Mouse (Mus musculus): Measurements from ENCODE around the gene Dcdc2a. TPM values are rescaled to one million over a fixed set of nuclear protein-coding genes. Genes with fewer than 3 reads are reported as not detected.

Gene Dcdc2a
- polyA plus RNA-seq, 1 experiment, result 4.9 TPM

GRCm38 (mm10) chr13:25206950-25207349, 151.1 kb downstream of the Dcdc2a start:
- Histone ChIP-seq H3K4me3 (replicated peaks; ENCODE audit: insufficient read depth, low read depth, low read length) (no peak overlapping the region), H3K4me1 (ENCODE audit: control insufficient read depth, insufficient read depth, low read length) (no peaks in the 10 kb centered on the region), H3K27me3 (ENCODE audit: control insufficient read depth, insufficient read depth, low read length) (no peaks in the 10 kb centered on the region), H3K27ac (ENCODE audit: insufficient read depth, low read length) (no peak overlapping the region)
- WGBS, result 89% methylated on average over 5 of the region's 5 CpGs
- DNase-seq, result no peak
- TF ChIP-seq POLR2A (IDR thresholded peaks at IDR 0.05; ENCODE audit: borderline replicate concordance, insufficient read depth, low read length) (no peak), CTCF (IDR thresholded peaks at IDR 0.05; ENCODE audit: borderline replicate concordance, insufficient read depth, low read depth, low read length) (no peak)

GRCm38 (mm10) chr13:25218394-25218793, 162.6 kb downstream of the Dcdc2a start:
- Histone ChIP-seq H3K4me3 (replicated peaks; ENCODE audit: insufficient read depth, low read depth, low read length) (no peak overlapping the region), H3K27me3 (ENCODE audit: control insufficient read depth, insufficient read depth, low read length) (no peaks in the 10 kb centered on the region), H3K4me1 (ENCODE audit: control insufficient read depth, insufficient read depth, low read length) (no peaks in the 10 kb centered on the region), H3K27ac (ENCODE audit: insufficient read depth, low read length) (no peak overlapping the region)
- no peak for TF ChIP-seq CTCF (IDR thresholded peaks at IDR 0.05; ENCODE audit: borderline replicate concordance, insufficient read depth, low read depth, low read length)
- TF ChIP-seq POLR2A (IDR thresholded peaks at IDR 0.05; ENCODE audit: borderline replicate concordance, insufficient read depth, low read length), result no peak
- 87% methylated on average over 1 of the region's 1 CpGs for WGBS
- DNase-seq, result no peak

GRCm38 (mm10) chr13:25220186-25220787, 164.5 kb downstream of the Dcdc2a start:
- H3K4me1 ChIP-seq (ENCODE audit: control insufficient read depth, insufficient read depth, low read length), result no peaks in the 10 kb centered on the region
- H3K27ac ChIP-seq (ENCODE audit: insufficient read depth, low read length), result no peak overlapping the region
- 60% methylated on average over 5 of the region's 5 CpGs for WGBS
- no peak overlapping the region for H3K4me3 ChIP-seq (replicated peaks; ENCODE audit: insufficient read depth, low read depth, low read length)
- DNase-seq, result no peak
- no peaks in the 10 kb centered on the region for H3K27me3 ChIP-seq (ENCODE audit: control insufficient read depth, insufficient read depth, low read length)
- TF ChIP-seq POLR2A (IDR thresholded peaks at IDR 0.05; ENCODE audit: borderline replicate concordance, insufficient read depth, low read length) (no peak), CTCF (IDR thresholded peaks at IDR 0.05; ENCODE audit: borderline replicate concordance, insufficient read depth, low read depth, low read length) (no peak)

GRCm38 (mm10) chr13:25251893-25252292, 196.1 kb downstream of the Dcdc2a start:
- TF ChIP-seq POLR2A (IDR thresholded peaks at IDR 0.05; ENCODE audit: borderline replicate concordance, insufficient read depth, low read length) (no peak), CTCF (IDR thresholded peaks at IDR 0.05; ENCODE audit: borderline replicate concordance, insufficient read depth, low read depth, low read length) (no peak)
- Histone ChIP-seq H3K27me3 (ENCODE audit: control insufficient read depth, insufficient read depth, low read length) (no peaks in the 10 kb centered on the region), H3K27ac (ENCODE audit: insufficient read depth, low read length) (no peak overlapping the region), H3K4me1 (ENCODE audit: control insufficient read depth, insufficient read depth, low read length) (no peaks in the 10 kb centered on the region), H3K4me3 (replicated peaks; ENCODE audit: insufficient read depth, low read depth, low read length) (no peak overlapping the region)
- DNase-seq, result no peak
- 67% methylated on average over 1 of the region's 1 CpGs for WGBS

GRCm38 (mm10) chr13:25254478-25255263, 198.9 kb downstream of the Dcdc2a start:
- H3K4me1 ChIP-seq (ENCODE audit: control insufficient read depth, insufficient read depth, low read length), result no peaks in the 10 kb centered on the region
- H3K27me3 ChIP-seq (ENCODE audit: control insufficient read depth, insufficient read depth, low read length), result no peaks in the 10 kb centered on the region
- 85% methylated on average over 9 of the region's 9 CpGs for WGBS
- DNase-seq, result no peak
- H3K4me3 ChIP-seq (replicated peaks; ENCODE audit: insufficient read depth, low read depth, low read length), result no peak overlapping the region
- no peak for TF ChIP-seq POLR2A (IDR thresholded peaks at IDR 0.05; ENCODE audit: borderline replicate concordance, insufficient read depth, low read length)
- H3K27ac ChIP-seq (ENCODE audit: insufficient read depth, low read length), result no peak overlapping the region

GRCm38 (mm10) chr13:25257608-25258007, 201.8 kb downstream of the Dcdc2a start:
- no peaks in the 10 kb centered on the region for H3K27me3 ChIP-seq (ENCODE audit: control insufficient read depth, insufficient read depth, low read length)
- DNase-seq, result no peak
- WGBS, result 30% methylated on average over 6 of the region's 6 CpGs
- no peaks in the 10 kb centered on the region for H3K4me1 ChIP-seq (ENCODE audit: control insufficient read depth, insufficient read depth, low read length)
- no peak for TF ChIP-seq POLR2A (IDR thresholded peaks at IDR 0.05; ENCODE audit: borderline replicate concordance, insufficient read depth, low read length)
- no peak for TF ChIP-seq CTCF (IDR thresholded peaks at IDR 0.05; ENCODE audit: borderline replicate concordance, insufficient read depth, low read depth, low read length)
- H3K27ac ChIP-seq (ENCODE audit: insufficient read depth, low read length), result no peak overlapping the region
- no peak overlapping the region for H3K4me3 ChIP-seq (replicated peaks; ENCODE audit: insufficient read depth, low read depth, low read length)

Other genes with a start within 250 kb of the Dcdc2a start
- 150 and 152 TPM in 2 replicates for gene Acot13, start 224.5 kb upstream of the Dcdc2a start, polyA plus RNA-seq (2012; rRNA removed)
- gene Tdp2, start 224.3 kb upstream of the Dcdc2a start, polyA plus RNA-seq (2012; rRNA removed), result 43.4 and 46.3 TPM in 2 replicates
- 4.7 and 5.6 TPM in 2 replicates for gene D130043K22Rik, start 210.9 kb upstream of the Dcdc2a start, polyA plus RNA-seq (2012; rRNA removed)
- 42.6 and 43.6 TPM in 2 replicates for gene Aldh5a1, start 118.3 kb upstream of the Dcdc2a start, polyA plus RNA-seq (2012; rRNA removed)
- gene Gpld1, start 112.9 kb upstream of the Dcdc2a start, polyA plus RNA-seq (2012; rRNA removed), result 28.5 and 29.8 TPM in 2 replicates
- 49.0 and 57.1 TPM in 2 replicates for gene Mrs2, start 35.6 kb upstream of the Dcdc2a start, polyA plus RNA-seq (2012; rRNA removed)
- 103 and 124 TPM in 2 replicates for gene Nrsn1, start 214.5 kb downstream of the Dcdc2a start, polyA plus RNA-seq (2012; rRNA removed)

Measured in cerebellum, adult 2 months (tissue).